24 mouse cellular contexts compared by ENCODE assay signal in genomic region chr1:7454931-7455330, GRCm38 (mm10).
A peak's percentile ranks its signal among the peaks of the same experiment; 100 is the strongest.
DNase-seq lines count a peak whose midpoint lies in the region; ATAC-seq and TF ChIP-seq lines count a peak whose summit lies in the region.
"Had no signal": no experiment of that assay in that cellular context is flagged by ENCODE, and none has a peak within 500 bp of the region (broad histone marks: within the 10 kb centered on the region; RNA-seq: fewer than 3 reads in every experiment).

No protein-coding gene starts in this region.

- DNase-seq in 416B (ENCODE audit: low read depth) (peak; percentile 84), G1E (ENCODE audit: low spot score) (no peak)
- DNase-seq in thymus, adult 18-20 months, result no peak
- DNase-seq in kidney, postnatal 10 days, result no peak
- DNase-seq in spleen, postnatal 14 days (ENCODE audit: low spot score in 2 of 2), result no peak
- DNase-seq in testis, postnatal 10 days (ENCODE audit: low spot score), result no peak
- DNase-seq: adrenal gland, adult 2 months; adrenal gland, postnatal 25 days; cerebellum, adult 8-10 months; cerebellum, postnatal 14 days; forebrain, postnatal 0 days; gastrocnemius, adult 2 months; gastrocnemius, postnatal 25 days; heart, adult 11 months; heart, postnatal 36 days had no signal

- no peaks in the 10 kb centered on the region for H3K9me3 ChIP-seq in G1E (replicated peaks)
- H3K9me3 ChIP-seq: embryonic facial prominence, embryonic 13.5 days; forebrain, embryonic 13.5 days; heart, embryonic 13.5 days; hindbrain, embryonic 12.5 days had no signal

- no peaks in the 10 kb centered on the region for H3K27me3 ChIP-seq in G1E (ENCODE audit: insufficient read depth, low read length)
- H3K27me3 ChIP-seq: embryonic facial prominence, embryonic 13.5 days; forebrain, embryonic 13.5 days; heart, embryonic 13.5 days; hindbrain, embryonic 12.5 days; Patski had no signal

- H3K4me3 ChIP-seq in G1E (ENCODE audit: low read depth, low read length), result no peak overlapping the region; the same call in 1 of the 2 replicates
- H3K4me3 ChIP-seq: embryonic facial prominence, embryonic 13.5 days; forebrain, embryonic 13.5 days; gastrocnemius, adult 2 months; heart, embryonic 13.5 days; hindbrain, embryonic 12.5 days had no signal

- H3K36me3 ChIP-seq in G1E (replicated peaks), result no peaks in the 10 kb centered on the region
- H3K36me3 ChIP-seq: embryonic facial prominence, embryonic 13.5 days; heart, embryonic 13.5 days; hindbrain, embryonic 12.5 days had no signal

- TF ChIP-seq CTCF in G1E (IDR thresholded peaks at IDR 0.05; ENCODE audit: low read depth, low read length), result no peak

- ATAC-seq in G1E (ENCODE audit: extremely low read depth, insufficient number of reproducible peaks, low FRiP score, poor library complexity, severe bottlenecking), result peak; percentile 90
- peak; percentile 89 for ATAC-seq in common myeloid progenitor, adult 5-6 weeks (replicated peaks; ENCODE audit: low read depth, poor library complexity, severe bottlenecking)
- peak; percentile 58 for ATAC-seq in inflammation-experienced regulatory T-cells, adult 6 months
- ATAC-seq: forebrain, embryonic 13.5 days; forebrain, postnatal 0 days; hindbrain, postnatal 0 days; intestine, embryonic 16.5 days; Patski had no signal

- H3K4me1 ChIP-seq in G1E (ENCODE audit: insufficient read depth, low read depth, low read length), result peaks cover 34% of the 10 kb centered on the region
- H3K4me1 ChIP-seq: embryonic facial prominence, embryonic 13.5 days; forebrain, embryonic 13.5 days; heart, embryonic 13.5 days; hindbrain, embryonic 12.5 days had no signal
